Mouse (Mus musculus) retina, embryonic 14.5 days (tissue): ENCODE measurements around the gene N6amt1.

ENCODE experiments used
- DNase-seq: peaks from one replicate; pipeline ENCODE4 v3.0.0-alpha.2; 2015; ENCODE audit warnings: low spot score

N6amt1 gene

GRCm38 (mm10) chr16:87354075-87354583, at the start of gene N6amt1:
TSS of gene N6amt1 (plus strand) at chr16:87354185.
- peak; percentile 93 for DNase-seq

GRCm38 (mm10) chr16:87305251-87306011, 48.6 kb upstream of the N6amt1 start:
- no peak for DNase-seq

- no peak for DNase-seq
These were observed 46.8 kb upstream of the N6amt1 start for GRCm38 (mm10) chr16:87307109-87307735.

- no peak for DNase-seq
These were observed 43.3 kb upstream of the N6amt1 start for GRCm38 (mm10) chr16:87310659-87311058.

GRCm38 (mm10) chr16:87318200-87318811, 35.7 kb upstream of the N6amt1 start:
- peak; percentile 12 for DNase-seq

GRCm38 (mm10) chr16:87318998-87319397, 35.0 kb upstream of the N6amt1 start:
- no peak for DNase-seq

GRCm38 (mm10) chr16:87319541-87320251, 34.3 kb upstream of the N6amt1 start:
- DNase-seq = peak; percentile 55

- peak; percentile 59 for DNase-seq
These were observed 33.8 kb upstream of the N6amt1 start for GRCm38 (mm10) chr16:87320252-87320555.

- no peak for DNase-seq
These were observed 29.4 kb upstream of the N6amt1 start for GRCm38 (mm10) chr16:87324571-87324970.

GRCm38 (mm10) chr16:87329986-87330385, 24.0 kb upstream of the N6amt1 start:
- no peak for DNase-seq

GRCm38 (mm10) chr16:87334756-87335155, 19.2 kb upstream of the N6amt1 start:
- no peak for DNase-seq

- no peak for DNase-seq
These were observed 12.9 kb upstream of the N6amt1 start for GRCm38 (mm10) chr16:87341043-87341572.

GRCm38 (mm10) chr16:87348133-87348532, 5.9 kb upstream of the N6amt1 start:
- DNase-seq = no peak

GRCm38 (mm10) chr16:87351386-87352105, 2.4 kb upstream of the N6amt1 start:
- no peak for DNase-seq

GRCm38 (mm10) chr16:87353605-87354004, 380 bp upstream of the N6amt1 start:
- DNase-seq = no peak

GRCm38 (mm10) chr16:87354748-87355147, 763 bp downstream of the N6amt1 start:
- no peak for DNase-seq

GRCm38 (mm10) chr16:87360096-87360495, 6.1 kb downstream of the N6amt1 start:
- DNase-seq = no peak

- no peak for DNase-seq
These were observed 10.2 kb downstream of the N6amt1 start for GRCm38 (mm10) chr16:87364231-87364630.

- no peak for DNase-seq
These were observed 12.1 kb downstream of the N6amt1 start for GRCm38 (mm10) chr16:87366035-87366434.

- no peak for DNase-seq
These were observed 12.5 kb downstream of the N6amt1 start for GRCm38 (mm10) chr16:87366445-87366844.

GRCm38 (mm10) chr16:87382996-87383395, 29.0 kb downstream of the N6amt1 start:
- no peak for DNase-seq

- DNase-seq = no peak
These were observed 30.4 kb downstream of the N6amt1 start for GRCm38 (mm10) chr16:87384366-87384765.
